Mouse (Mus musculus) limb, embryonic 14.5 days (tissue): Measurements from ENCODE around the gene Galnt10. TPM values are rescaled to one million over a fixed set of nuclear protein-coding genes. Genes with fewer than 3 reads are reported as not detected.

Experiments
- ATAC-seq: fragments of 200-750 bp; cut with Nextera tagmentation; 2 replicates; pipeline ENCODE4 v1.8.0; 2017; ENCODE audit warnings: low read depth, moderate number of reproducible peaks, moderate TSS enrichment; ENCODE audit not compliant: low FRiP score
- DNase-seq: peaks from one replicate; pipeline ENCODE4 v3.0.0-alpha.2; 2015; ENCODE audit warnings: low spot score
- H3K27ac ChIP-seq: fragments of 300-500 bp; sonication (generic); replicated peaks from 2 replicates; pipeline ENCODE4 v1.5.1; 2014; ENCODE audit warnings: low read depth, mild to moderate bottlenecking, low read length, moderate library complexity, mixed read lengths
- H3K27me3 ChIP-seq: fragments of 300-500 bp; sonication (generic); 2 replicates; pipeline ENCODE4 v1.6.1; 2014; ENCODE audit warnings: low read length, mixed read lengths; ENCODE audit not compliant: control insufficient read depth, insufficient read depth
- H3K36me3 ChIP-seq: fragments of 300-500 bp; sonication (generic); 2 replicates; pipeline ENCODE4 v1.6.1; 2014; ENCODE audit warnings: mild to moderate bottlenecking, low read length, moderate library complexity, mixed read lengths; ENCODE audit not compliant: control insufficient read depth, insufficient read depth
- H3K4me1 ChIP-seq: fragments of 300-500 bp; sonication (generic); 2 replicates; pipeline ENCODE4 v1.6.1; 2014; ENCODE audit warnings: antibody characterized with exemption, low read length, mixed read lengths; ENCODE audit not compliant: control insufficient read depth, insufficient read depth
- H3K4me2 ChIP-seq: fragments of 300-500 bp; sonication (generic); replicated peaks from 2 replicates; pipeline ENCODE4 v1.6.1; 2014; ENCODE audit warnings: low read depth, mild to moderate bottlenecking, low read length, moderate library complexity; ENCODE audit not compliant: severe bottlenecking
- H3K4me3 ChIP-seq: fragments of 300-500 bp; sonication (generic); replicated peaks from 2 replicates; pipeline ENCODE4 v1.5.1; 2014; ENCODE audit warnings: low read length
- H3K9ac ChIP-seq: fragments of 300-500 bp; sonication (generic); 2 replicates; pipeline ENCODE4 v1.6.1; 2014; ENCODE audit warnings: mild to moderate bottlenecking, low read depth, low read length, moderate library complexity; ENCODE audit not compliant: severe bottlenecking
- H3K9me3 ChIP-seq: fragments of 300-500 bp; sonication (generic); 2 replicates; pipeline ENCODE4 v1.6.1; 2016; ENCODE audit warnings: low read length; ENCODE audit not compliant: control insufficient read depth
- POLR2A ChIP-seq: fragments of 200-500 bp; IDR thresholded peaks from 2 replicates; pipeline ENCODE4 v1.8.0; 2012; ENCODE audit warnings: inconsistent platforms, mild to moderate bottlenecking, moderate library complexity, borderline replicate concordance; ENCODE audit not compliant: insufficient read depth, insufficient read length; ENCODE audit errors: extremely low read depth
- WGBS: fragments of 180-500 bp; shearing (Covaris S2); extraction: QIAGEN DNeasy Blood & Tissue Kit; methylation state at CpG from one replicate; pipeline ENCODE4 v1.1.7; 2014; 5-methylcytosine and 5-hydroxymethylcytosine counted together
- polyA plus RNA-seq, 2 experiments: library from polyadenylated mRNA; depleted of rRNA in 1 of 2; stranded (reverse) in 1 of 2; unstranded in 1 of 2; fragments of >200 nt; fragmentation: Nextera tagmentation in 1 of 2; extraction: Ambion mirVana in 1 of 2; gene quantifications; 2 replicates each; pipeline versions ENCODE4 v1.2.1 to v1.2.3; 2012 to 2014

The Galnt10 gene
- polyA plus RNA-seq, 2 experiments, result 24.4 to 26.5 TPM

- ATAC-seq, result no peak
- H3K27me3 ChIP-seq, result no peaks in the 10 kb centered on the region
- peaks cover 6% of the 10 kb centered on the region; the same call in 1 of the 2 replicates for H3K4me1 ChIP-seq
- no peak overlapping the region for H3K4me3 ChIP-seq
- no peak overlapping the region for H3K4me2 ChIP-seq
- no peak overlapping the region for H3K9ac ChIP-seq
- no peaks in the 10 kb centered on the region for H3K9me3 ChIP-seq
- no peak for TF ChIP-seq POLR2A
- H3K27ac ChIP-seq, result no peak overlapping the region
- DNase-seq, result no peak
- 64% methylated on average over 9 of the region's 9 CpGs for WGBS
- no peaks in the 10 kb centered on the region for H3K36me3 ChIP-seq
Observed at GRCm38 (mm10) chr11:57615286-57615685, 30.0 kb upstream of the Galnt10 start.

DNA sequence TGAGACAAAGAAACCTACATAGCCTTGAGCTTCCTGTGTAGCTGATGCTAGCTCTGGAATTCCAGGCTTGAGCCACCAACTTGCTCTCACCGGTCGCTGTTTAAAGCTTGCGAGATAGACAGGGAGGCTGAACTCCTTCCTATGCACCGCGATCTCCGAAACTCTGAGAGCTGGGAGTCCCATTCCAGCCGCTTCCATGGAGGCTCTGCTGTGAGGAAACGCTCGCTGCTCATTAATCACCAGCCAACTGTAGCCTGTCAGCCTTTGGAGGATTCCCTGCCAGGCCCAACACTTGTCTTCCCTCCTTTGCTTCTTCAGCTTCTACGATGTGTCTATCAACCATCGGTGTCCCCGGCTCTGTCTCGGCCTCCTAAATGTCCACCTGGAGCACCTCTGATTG, 29.4 kb upstream of the Galnt10 start:
- Histone ChIP-seq H3K4me2 (no peak overlapping the region), H3K4me1 (peaks cover 6% of the 10 kb centered on the region; the same call in 1 of the 2 replicates), H3K27me3 (no peaks in the 10 kb centered on the region), H3K9ac (no peak overlapping the region), H3K27ac (no peak overlapping the region), H3K36me3 (no peaks in the 10 kb centered on the region), H3K9me3 (no peaks in the 10 kb centered on the region), H3K4me3 (no peak overlapping the region)
- TF ChIP-seq POLR2A, result no peak
- 53% methylated on average over 13 of the region's 13 CpGs for WGBS
- ATAC-seq (no peak), DNase-seq (no peak)

GRCm38 (mm10) chr11:57617526-57618264, 27.5 kb upstream of the Galnt10 start:
- 18% methylated on average over 15 of the region's 15 CpGs for WGBS
- ATAC-seq (peak; percentile 55; the same call in 1 of the 2 replicates), DNase-seq (peak; percentile 68)
- no peak overlapping the region for H3K4me3 ChIP-seq
- no peaks in the 10 kb centered on the region for H3K27me3 ChIP-seq
- H3K9me3 ChIP-seq, result no peaks in the 10 kb centered on the region
- H3K4me2 ChIP-seq, result no peak overlapping the region
- H3K4me1 ChIP-seq, result peaks cover 6% of the 10 kb centered on the region; the same call in 1 of the 2 replicates
- 0 out of 2 replicates have a peak overlapping the region, but pooled peaks have one; percentile 7 for H3K9ac ChIP-seq
- H3K36me3 ChIP-seq, result no peaks in the 10 kb centered on the region
- no peak overlapping the region for H3K27ac ChIP-seq
- TF ChIP-seq POLR2A, result no peak

DNA sequence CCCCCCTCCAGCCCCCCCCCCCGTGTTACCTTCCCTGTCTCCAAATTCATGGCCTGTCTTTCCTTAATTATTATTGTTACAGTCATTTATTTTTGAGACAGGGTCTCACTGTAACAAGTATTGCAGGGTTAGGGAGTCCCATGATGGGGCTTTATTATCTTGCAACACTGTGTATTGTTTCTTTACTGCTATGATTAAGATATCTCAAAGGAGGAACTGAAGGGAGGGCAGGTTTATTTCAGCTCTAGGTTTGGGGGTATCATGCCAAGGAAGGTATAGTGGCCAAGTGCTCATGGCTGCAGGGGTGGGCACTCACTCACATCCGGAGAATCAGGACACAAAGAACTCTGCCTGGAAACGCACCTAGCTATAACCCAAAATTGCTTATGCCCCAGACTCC, 23.8 kb upstream of the Galnt10 start:
- peaks cover 11% of the 10 kb centered on the region for H3K4me1 ChIP-seq
- no peak for TF ChIP-seq POLR2A
- H3K27ac ChIP-seq, result no peak overlapping the region
- H3K4me3 ChIP-seq, result no peak overlapping the region
- H3K9me3 ChIP-seq, result no peaks in the 10 kb centered on the region
- WGBS, result 76% methylated on average over 3 of the region's 3 CpGs
- no peaks in the 10 kb centered on the region for H3K27me3 ChIP-seq
- ATAC-seq, result no peak
- DNase-seq, result no peak
- no peaks in the 10 kb centered on the region for H3K36me3 ChIP-seq
- no peak overlapping the region for H3K9ac ChIP-seq
- H3K4me2 ChIP-seq, result no peak overlapping the region

DNA sequence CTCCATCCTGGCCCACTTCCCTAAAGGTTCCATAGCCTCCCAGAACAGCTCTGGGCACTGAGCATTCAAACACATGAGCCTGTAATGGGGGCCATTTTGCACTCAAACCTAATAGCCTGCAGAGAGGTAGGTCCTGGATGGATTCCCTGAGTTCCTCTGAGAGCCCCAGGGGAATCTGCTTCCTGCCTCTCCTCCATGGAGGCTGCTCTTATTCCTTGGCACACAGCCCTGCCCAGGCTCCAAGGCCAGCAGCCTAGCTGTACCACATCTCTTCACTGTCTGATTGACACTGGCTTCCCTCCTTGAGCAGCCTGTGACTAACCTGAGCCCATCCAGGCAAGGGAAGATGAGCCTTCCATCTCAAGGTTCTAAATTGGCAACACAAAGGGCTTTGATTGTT, 23.4 kb upstream of the Galnt10 start:
- H3K27ac ChIP-seq, result no peak overlapping the region
- peaks cover 11% of the 10 kb centered on the region for H3K4me1 ChIP-seq
- no peaks in the 10 kb centered on the region for H3K36me3 ChIP-seq
- ATAC-seq (no peak), DNase-seq (no peak)
- TF ChIP-seq POLR2A, result no peak
- H3K4me3 ChIP-seq, result no peak overlapping the region
- H3K4me2 ChIP-seq, result no peak overlapping the region
- no peaks in the 10 kb centered on the region for H3K9me3 ChIP-seq
- no peaks in the 10 kb centered on the region for H3K27me3 ChIP-seq
- no peak overlapping the region for H3K9ac ChIP-seq
